Mouse (Mus musculus) bone marrow, adult 2 months (tissue): ENCODE data around the gene Prr23a1. TPM values are rescaled to one million over a fixed set of nuclear protein-coding genes. Genes with fewer than 3 reads are reported as not detected.
"Not testable (repeated sequence)": the region's sequence is repeated elsewhere in the genome, so short reads cannot be mapped to it uniquely, and the experiment has no call there.

Source experiments
- H3K27ac ChIP-seq: fragments of 200-500 bp; 2 replicates; pipeline ENCODE4 v1.5.1; 2012; ENCODE audit warnings: low read depth, mild to moderate bottlenecking, control low read depth, inconsistent platforms, low read length; ENCODE audit not compliant: control insufficient read depth, poor library complexity, insufficient read depth
- H3K4me1 ChIP-seq: fragments of 200-500 bp; 2 replicates; pipeline ENCODE4 v1.6.1; 2011; ENCODE audit warnings: low read length; ENCODE audit not compliant: control insufficient read depth, insufficient read depth
- H3K4me3 ChIP-seq: fragments of 200-500 bp; replicated peaks from 2 replicates; pipeline ENCODE3; 2011; ENCODE audit warnings: mild to moderate bottlenecking, low read depth, low read length, control low read depth; ENCODE audit not compliant: control insufficient read depth
- CTCF ChIP-seq: fragments of 200-500 bp; IDR thresholded peaks from 2 replicates; pipeline ENCODE4 v1.5.1; 2011; ENCODE audit warnings: low read length, control low read depth; ENCODE audit not compliant: control insufficient read depth, insufficient read depth
- POLR2A ChIP-seq: fragments of 200-500 bp; IDR thresholded peaks from 2 replicates; pipeline ENCODE4 v1.6.1; 2011; ENCODE audit warnings: low read depth, mild to moderate bottlenecking, control low read depth, low read length, borderline replicate concordance; ENCODE audit not compliant: control insufficient read depth
- WGBS: fragments of 180-500 bp; shearing (Covaris S2); methylation state at CpG from one replicate; pipeline ENCODE4 v1.1.7; 2018; 5-methylcytosine and 5-hydroxymethylcytosine counted together
- polyA plus RNA-seq: library from polyadenylated mRNA; stranded (reverse); fragments of >200 nt; gene quantifications from 2 replicates; pipeline ENCODE4 v1.2.4, GENCODE M21; 2011; ENCODE audit warnings: low replicate concordance; ENCODE audit not compliant: missing spikeins, insufficient read depth, insufficient read length

Gene Prr23a1
- polyA plus RNA-seq = not detected in 2 replicates

DNA sequence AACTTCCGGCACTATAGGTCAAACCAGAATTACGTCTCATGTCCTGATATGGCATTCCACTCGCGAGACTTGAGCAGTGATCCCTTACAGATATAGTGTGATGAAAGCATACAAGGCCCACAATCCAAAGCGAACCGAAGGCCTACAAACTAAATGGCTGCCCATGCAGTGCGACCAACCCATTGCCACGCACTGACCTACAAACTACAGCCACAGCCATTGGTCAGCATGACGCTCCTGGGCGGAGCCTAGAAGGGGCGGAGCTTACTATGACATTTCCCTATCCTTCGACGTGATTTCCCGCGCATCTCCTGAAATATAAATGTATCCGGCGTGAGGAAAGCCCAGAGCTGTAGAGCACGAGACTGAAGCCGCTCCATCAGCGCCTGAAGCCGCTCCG is at the start of gene Prr23a1:
Gene Prr23a1, plus strand, starts transcription at position 387 of the 400 bp plus-strand sequence.
- no peak for TF ChIP-seq CTCF
- TF ChIP-seq POLR2A = no peak
- no peak within 1 kb of the TSS for H3K4me3 ChIP-seq
- H3K27ac ChIP-seq = no peak within 1 kb of the TSS
- 60% methylated on average over 22 of the region's 22 CpGs for WGBS
- no peaks in the 10 kb centered on the region for H3K4me1 ChIP-seq

GRCm38 (mm10) chr9:98799021-98799420 is 43.3 kb upstream of the Prr23a1 start:
- Histone ChIP-seq H3K4me3 (no peak overlapping the region), H3K27ac (no peak overlapping the region), H3K4me1 (no peaks in the 10 kb centered on the region)
- 58% methylated on average over 1 of the region's 1 CpGs for WGBS
- no peak for TF ChIP-seq POLR2A
- no peak for TF ChIP-seq CTCF

GRCm38 (mm10) chr9:98803971-98804370 is 38.3 kb upstream of the Prr23a1 start:
- no peak for TF ChIP-seq CTCF
- no peak for TF ChIP-seq POLR2A
- Histone ChIP-seq H3K27ac (no peak overlapping the region), H3K4me3 (no peak overlapping the region), H3K4me1 (no peaks in the 10 kb centered on the region)
- 75% methylated on average over 12 of the region's 12 CpGs for WGBS

- TF ChIP-seq POLR2A = no peak
Measured at GRCm38 (mm10) chr9:98805511-98805910, 36.8 kb upstream of the Prr23a1 start.

DNA sequence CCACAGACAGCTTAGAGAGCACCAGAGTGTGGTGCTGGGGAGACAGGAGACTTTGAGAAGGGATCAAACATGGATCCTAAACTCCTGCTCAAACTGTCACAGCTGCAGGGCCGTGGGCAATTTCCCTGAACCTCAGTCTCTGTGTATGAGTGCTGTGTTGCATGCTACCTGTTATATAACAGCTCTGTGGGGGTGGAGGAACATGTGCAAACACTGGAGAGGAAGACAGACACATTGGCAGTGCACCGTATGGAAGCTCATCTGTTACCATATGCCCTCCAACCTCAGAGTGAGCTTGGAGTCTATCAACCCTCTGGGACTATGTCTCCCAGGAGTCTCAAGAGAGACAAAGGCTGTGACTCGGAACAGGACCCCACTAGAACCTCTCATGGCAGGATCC is 36.4 kb upstream of the Prr23a1 start:
- Histone ChIP-seq H3K4me3 (no peak overlapping the region), H3K4me1 (no peaks in the 10 kb centered on the region), H3K27ac (no peak overlapping the region)
- TF ChIP-seq POLR2A (no peak), CTCF (no peak)
- 65% methylated on average over 3 of the region's 3 CpGs for WGBS

More at GRCm38 (mm10) chr9:98805511-98805910, 36.8 kb upstream of the Prr23a1 start:
- no peak overlapping the region for H3K4me3 ChIP-seq
- H3K4me1 ChIP-seq = no peaks in the 10 kb centered on the region
- no peak overlapping the region for H3K27ac ChIP-seq
- 81% methylated on average over 15 of the region's 15 CpGs for WGBS

DNA sequence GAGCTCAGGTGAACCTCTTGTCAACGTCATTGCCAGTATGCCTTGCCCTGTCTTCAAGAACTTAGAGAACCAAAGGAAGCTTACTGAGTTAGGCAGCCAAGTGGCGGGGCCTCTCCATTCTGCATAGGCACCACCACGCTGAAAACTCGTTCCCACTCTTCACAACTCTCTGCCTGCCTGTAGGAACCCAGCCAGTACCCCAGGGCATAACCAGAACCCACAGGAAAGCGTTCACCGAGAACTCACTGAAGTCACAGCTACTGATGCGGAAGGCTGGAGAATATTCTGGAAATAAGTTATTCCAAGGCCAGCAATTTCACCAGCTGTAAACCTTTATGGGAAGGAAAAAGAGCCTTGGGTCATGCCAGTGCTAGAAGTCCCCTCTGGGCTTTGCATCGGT is 34.7 kb upstream of the Prr23a1 start:
- 73% methylated on average over 8 of the region's 8 CpGs for WGBS
- Histone ChIP-seq H3K4me3 (no peak overlapping the region), H3K27ac (no peak overlapping the region), H3K4me1 (no peaks in the 10 kb centered on the region)
- TF ChIP-seq CTCF (no peak), POLR2A (no peak)

- not testable (repeated sequence) for H3K4me3 ChIP-seq, H3K27ac ChIP-seq, H3K4me1 ChIP-seq
- WGBS = 61% methylated on average over 2 of the region's 2 CpGs
Measured at GRCm38 (mm10) chr9:98809526-98809925, 32.8 kb upstream of the Prr23a1 start.

DNA sequence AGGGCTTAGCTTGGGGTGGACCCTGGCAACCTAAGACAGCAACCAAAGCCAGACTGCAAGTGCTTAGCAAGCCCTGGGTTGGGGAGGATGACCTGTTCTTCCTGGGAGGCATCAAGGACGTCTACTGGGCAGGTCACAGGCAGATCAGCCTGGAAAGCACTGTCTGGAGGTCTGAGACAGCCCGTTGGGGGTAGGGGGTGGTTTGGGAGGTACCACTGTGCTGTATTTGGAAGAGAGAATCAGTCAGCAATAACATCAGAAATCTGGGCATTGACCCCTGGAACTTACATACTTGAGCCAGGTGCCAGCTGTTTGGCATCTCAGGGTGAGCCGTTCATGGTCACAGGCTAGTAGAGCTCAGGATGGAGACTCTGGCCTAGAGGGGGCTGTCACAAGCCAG is 26.2 kb upstream of the Prr23a1 start:
- WGBS = 71% methylated on average over 3 of the region's 3 CpGs
- no peak for TF ChIP-seq POLR2A
- no peak for TF ChIP-seq CTCF

DNA sequence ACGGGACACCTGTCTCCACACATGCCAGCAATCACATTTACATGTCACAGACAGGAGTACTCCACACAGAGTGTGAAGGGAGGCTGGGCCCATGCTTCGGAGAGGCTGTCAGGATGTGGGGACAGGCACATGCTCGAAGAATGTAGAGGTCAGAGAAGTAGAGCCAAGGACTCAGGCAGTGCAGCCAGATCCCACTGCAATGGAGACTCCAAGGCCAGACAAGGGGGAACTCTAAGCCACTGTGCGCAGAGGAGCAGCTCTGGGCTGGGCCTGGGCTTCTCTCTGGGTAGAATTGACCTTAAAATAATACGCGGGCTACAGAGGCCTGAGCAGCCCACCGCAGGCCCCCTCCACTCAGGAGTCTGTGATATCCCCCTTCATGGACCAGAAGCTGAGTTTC is 24.7 kb upstream of the Prr23a1 start:
- WGBS = 76% methylated on average over 7 of the region's 7 CpGs
- TF ChIP-seq CTCF (no peak), POLR2A (no peak)
- no peak overlapping the region for H3K4me3 ChIP-seq
- H3K4me1 ChIP-seq = no peaks in the 10 kb centered on the region; the same call in 1 of the 2 replicates
- H3K27ac ChIP-seq = no peak overlapping the region

More for the DNA sequence above, 26.2 kb upstream of the Prr23a1 start:
- H3K4me1 ChIP-seq = no peaks in the 10 kb centered on the region; the same call in 1 of the 2 replicates
- H3K27ac ChIP-seq = no peak overlapping the region
- H3K4me3 ChIP-seq = no peak overlapping the region
